Comparison of ENCODE assay signal across 8 mouse cellular contexts in the genomic region with DNA sequence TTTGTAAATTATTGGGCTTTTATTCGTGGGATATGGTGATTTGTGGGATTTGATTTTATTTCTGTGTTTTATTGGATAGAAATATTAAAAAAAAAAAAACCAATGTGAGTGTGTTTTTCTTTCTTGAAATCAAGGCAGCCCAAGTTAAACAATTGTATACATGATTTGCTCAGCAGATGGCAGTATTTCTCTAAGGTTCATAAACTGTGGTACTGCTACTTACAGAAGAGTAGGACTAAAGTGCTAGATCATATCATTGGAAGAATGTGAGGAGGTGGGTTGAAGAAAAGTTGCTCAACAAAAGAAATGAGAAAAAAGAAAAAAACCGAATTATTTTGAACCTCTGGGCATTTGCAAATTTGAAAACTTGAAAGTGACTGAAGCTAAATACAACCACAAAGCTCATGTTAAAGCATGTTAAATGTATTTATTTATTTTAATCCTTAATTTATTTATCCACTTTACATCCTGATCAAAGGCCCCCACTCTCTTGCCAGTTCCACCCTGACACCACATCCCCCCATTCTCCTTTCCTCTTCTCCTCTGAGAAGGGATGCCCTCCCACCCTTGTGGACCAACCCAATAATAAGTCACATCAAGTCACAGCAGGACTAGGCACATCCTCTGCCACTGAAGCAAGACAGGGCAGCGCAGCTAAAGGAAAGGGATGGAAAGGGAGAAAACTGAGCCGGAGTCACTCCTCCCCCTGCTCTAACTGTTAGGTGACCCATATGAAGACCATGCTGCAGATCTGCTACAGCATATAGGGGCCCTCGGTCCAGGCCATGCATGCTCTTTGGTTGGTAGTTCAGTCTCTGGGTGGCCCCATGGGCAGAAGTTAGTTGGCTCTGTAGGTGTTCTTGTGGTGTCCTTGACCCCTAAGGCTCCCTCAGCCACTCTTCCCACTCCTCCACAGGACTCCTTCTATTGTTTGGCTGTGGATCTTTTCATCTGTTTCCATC. TPM values are rescaled to one million over a fixed set of nuclear protein-coding genes. Genes with fewer than 3 reads are reported as not detected.
DNase-seq lines count a peak whose midpoint lies in the region.

No protein-coding gene starts in this region.

- peak; percentile 24 for DNase-seq in layer of hippocampus, adult 11-12 months (ENCODE audit: low spot score)
- no peak for DNase-seq in layer of hippocampus, postnatal 36 days
- DNase-seq in MN1 (ENCODE audit: low spot score), result peak; percentile 66
- DNase-seq in embryo, embryonic 10 days (ENCODE audit: low spot score), result peak; percentile 65
- peak; percentile 37 for DNase-seq in lung, postnatal 36 days
- DNase-seq in gastrocnemius, postnatal 4 days (ENCODE audit: low spot score in 2 of 2), result no peak
- no peak for DNase-seq in adrenal gland, postnatal 14 days
- DNase-seq in heart, adult 18-20 months, result no peak

RNA-seq across cellular contexts. Expression of gene Lrriq1, which starts 18.0 kb away (rescaled TPM):
- total RNA-seq in layer of hippocampus, postnatal 36 days (2021), result 1 to 10 TPM; 3.1 to 4.9 TPM
- total RNA-seq in gastrocnemius, postnatal 4 days (2021), result not detected
- total RNA-seq in adrenal gland, postnatal 14 days (2021), result 0.70 TPM in 1 of 2 replicates, not detected in the other
- under 1 TPM in 1 of 2 experiments, not detected in 1; 0.10 TPM for total RNA-seq in heart, adult 18-20 months (2021)

Comparison
In these comparisons a context has a peak if more than half of its experiments do, and no peak if none do; other contexts are left out.
1. DNase-seq: peak in layer of hippocampus, adult 11-12 months (single experiment), MN1 (single experiment), embryo, embryonic 10 days (single experiment) and lung, postnatal 36 days (single experiment); none in layer of hippocampus, postnatal 36 days (0 of 2), gastrocnemius, postnatal 4 days (0 of 2), adrenal gland, postnatal 14 days (single experiment) and heart, adult 18-20 months (0 of 2).